Mouse (Mus musculus): ENCODE measurements at regions not wholly inside any gene's neighbourhood (a gene's known extent, or its start where the extent isn't known, plus 50 kb on each side); places are given as distances from the start of the nearest gene placed in this dataset.
A peak's percentile ranks its signal among the peaks of the same experiment; 100 is the strongest.

GRCm38 (mm10) chr12:13049659-13050058, 107.9 kb upstream of the Mycn start:
- DNase-seq = no peak
- intact Hi-C loops (cut with DNase I) = no loop called here

GRCm38 (mm10) chr12:13048168-13048727, 106.5 kb upstream of the Mycn start:
- DNase-seq = no peak
- intact Hi-C loops (cut with DNase I) = no loop called here

- DNase-seq = no peak
- intact Hi-C loops (cut with DNase I) = no loop called here
Observed at GRCm38 (mm10) chr12:13042934-13043333, 101.2 kb upstream of the Mycn start.

GRCm38 (mm10) chr12:13035108-13035741, 93.5 kb upstream of the Mycn start:
- intact Hi-C loops (cut with DNase I) = no loop called here
- DNase-seq = no peak

GRCm38 (mm10) chr12:13030333-13030732, 88.6 kb upstream of the Mycn start:
- DNase-seq = no peak
- intact Hi-C loops (cut with DNase I) = no loop called here

GRCm38 (mm10) chr12:13028086-13028485, 86.4 kb upstream of the Mycn start:
- DNase-seq = peak in 1 of 2 experiments; percentile 9
- intact Hi-C loops (cut with DNase I) = no loop called here

GRCm38 (mm10) chr12:13026041-13026580, 84.4 kb upstream of the Mycn start:
- intact Hi-C loops (cut with DNase I) = no loop called here
- DNase-seq = peak; percentile 57 to 62

- no peak for DNase-seq
- intact Hi-C loops (cut with DNase I) = loop anchor here (5.0 kb wide), 1 partner anchor 68 kb away; no protein-coding TSS in a partner anchor
Observed at GRCm38 (mm10) chr12:13024215-13024841, 82.6 kb upstream of the Mycn start.

GRCm38 (mm10) chr12:13011023-13011761, 69.5 kb upstream of the Mycn start:
- no peak for DNase-seq
- intact Hi-C loops (cut with DNase I) = no loop called here

- DNase-seq = no peak
- intact Hi-C loops (cut with DNase I) = no loop called here
Observed at GRCm38 (mm10) chr12:13010405-13010804, 68.7 kb upstream of the Mycn start.

GRCm38 (mm10) chr12:13009470-13009869, 67.8 kb upstream of the Mycn start:
- DNase-seq = no peak
- intact Hi-C loops (cut with DNase I) = no loop called here

- no peak for DNase-seq
- intact Hi-C loops (cut with DNase I) = no loop called here
Observed at GRCm38 (mm10) chr12:13002703-13003102, 61.0 kb upstream of the Mycn start.

GRCm38 (mm10) chr12:13002069-13002590, 60.4 kb upstream of the Mycn start:
- intact Hi-C loops (cut with DNase I) = no loop called here
- DNase-seq = no peak

- DNase-seq = no peak
- intact Hi-C loops (cut with DNase I) = no loop called here
Observed at GRCm38 (mm10) chr12:12995974-12996361, 54.3 kb upstream of the Mycn start.

GRCm38 (mm10) chr12:12995061-12995973, 53.6 kb upstream of the Mycn start:
- intact Hi-C loops (cut with DNase I) = no loop called here
- DNase-seq = peak; percentile 77 to 81

GRCm38 (mm10) chr12:12993894-12994714, 52.4 kb upstream of the Mycn start:
- intact Hi-C loops (cut with DNase I) = no loop called here
- peak; percentile 11 to 20 for DNase-seq

All from heart, postnatal 14 days (tissue).